Mouse (Mus musculus): ENCODE data around the gene Spsb4.
A peak's percentile ranks its signal among the peaks of the same experiment; 100 is the strongest.

The Spsb4 gene

GRCm38 (mm10) chr9:96978147-96978782 is 40.4 kb downstream of the Spsb4 start:
- DNase-seq: no peak

- no peak for DNase-seq
Observed at GRCm38 (mm10) chr9:96977287-96978145, 41.1 kb downstream of the Spsb4 start.

GRCm38 (mm10) chr9:96973091-96973490 is 45.6 kb downstream of the Spsb4 start:
- DNase-seq: no peak

GRCm38 (mm10) chr9:96971625-96972404 is 46.8 kb downstream of the Spsb4 start:
- DNase-seq: no peak

- no peak for DNase-seq
Observed at GRCm38 (mm10) chr9:96967516-96967915, 51.1 kb downstream of the Spsb4 start.

GRCm38 (mm10) chr9:96966465-96966864 is 52.2 kb downstream of the Spsb4 start:
- no peak for DNase-seq

GRCm38 (mm10) chr9:96963443-96964215 is 55.0 kb downstream of the Spsb4 start:
- DNase-seq: no peak

GRCm38 (mm10) chr9:96962714-96963113 is 55.9 kb downstream of the Spsb4 start:
- DNase-seq: no peak

- DNase-seq: no peak
Observed at GRCm38 (mm10) chr9:96961986-96962701, 56.5 kb downstream of the Spsb4 start.

- peak; percentile 12 for DNase-seq
Observed at GRCm38 (mm10) chr9:96961006-96961405, 57.6 kb downstream of the Spsb4 start.

GRCm38 (mm10) chr9:96960241-96960640 is 58.4 kb downstream of the Spsb4 start:
- peak; percentile 24 to 25 for DNase-seq

GRCm38 (mm10) chr9:96959469-96959868 is 59.2 kb downstream of the Spsb4 start:
- no peak for DNase-seq

GRCm38 (mm10) chr9:96958009-96958615 is 60.5 kb downstream of the Spsb4 start:
- no peak for DNase-seq

GRCm38 (mm10) chr9:96957298-96957865 is 61.3 kb downstream of the Spsb4 start:
- DNase-seq: no peak

- no peak for DNase-seq
Observed at GRCm38 (mm10) chr9:96956646-96957297, 61.9 kb downstream of the Spsb4 start.

GRCm38 (mm10) chr9:96954063-96954809 is 64.4 kb downstream of the Spsb4 start:
- no peak for DNase-seq

GRCm38 (mm10) chr9:96953443-96953842 is 65.2 kb downstream of the Spsb4 start:
- no peak for DNase-seq

- no peak for DNase-seq
Observed at GRCm38 (mm10) chr9:96952310-96952975, 66.2 kb downstream of the Spsb4 start.

GRCm38 (mm10) chr9:96949551-96949950 is 69.1 kb downstream of the Spsb4 start:
- DNase-seq: no peak
